Mouse (Mus musculus) liver, embryonic 12.5 days (tissue): ENCODE measurements around the gene Cntrl. TPM values are rescaled to one million over a fixed set of nuclear protein-coding genes. Genes with fewer than 3 reads are reported as not detected.

Experiments
- ATAC-seq: fragments of 200-750 bp; cut with Nextera tagmentation; 2 replicates; pipeline ENCODE4 v1.8.0; 2017; ENCODE audit warnings: moderate number of reproducible peaks, mild to moderate bottlenecking, moderate library complexity
- H3K27ac ChIP-seq: fragments of 300-500 bp; sonication (generic); 2 replicates; pipeline ENCODE4 v1.5.1; 2016; ENCODE audit warnings: mild to moderate bottlenecking
- H3K27me3 ChIP-seq: fragments of 300-500 bp; sonication (generic); replicated peaks from 2 replicates; pipeline ENCODE4 v1.6.1; 2016; ENCODE audit warnings: mild to moderate bottlenecking, moderate library complexity
- H3K36me3 ChIP-seq: fragments of 300-500 bp; sonication (generic); 2 replicates; pipeline ENCODE4 v1.6.1; 2016; ENCODE audit warnings: mild to moderate bottlenecking, moderate library complexity
- H3K4me1 ChIP-seq: fragments of 300-500 bp; sonication (generic); 2 replicates; pipeline ENCODE4 v1.6.1; 2016
- H3K4me2 ChIP-seq: fragments of 300-500 bp; sonication (generic); 2 replicates; pipeline ENCODE4 v1.6.1; 2016; ENCODE audit warnings: mild to moderate bottlenecking, moderate library complexity
- H3K4me3 ChIP-seq: fragments of 300-500 bp; sonication (generic); 2 replicates; pipeline ENCODE4 v1.5.1; 2016; ENCODE audit warnings: mild to moderate bottlenecking, moderate library complexity
- H3K9ac ChIP-seq: fragments of 300-500 bp; sonication (generic); 2 replicates; pipeline ENCODE4 v1.6.1; 2016; ENCODE audit warnings: mild to moderate bottlenecking, moderate library complexity
- H3K9me3 ChIP-seq: fragments of 300-500 bp; sonication (generic); replicated peaks from 2 replicates; pipeline ENCODE4 v1.6.1; 2016; ENCODE audit warnings: mild to moderate bottlenecking, moderate library complexity
- WGBS: fragments of 180-500 bp; shearing (Covaris S2); methylation state at CpG from one replicate; pipeline ENCODE4 v1.1.7; 2016; ENCODE audit not compliant: insufficient replicate concordance; 5-methylcytosine and 5-hydroxymethylcytosine counted together
- polyA plus RNA-seq: library from polyadenylated mRNA; unstranded; fragments of >200 nt; fragmentation: Nextera tagmentation; extraction: Ambion mirVana; gene quantifications from 2 replicates; pipeline ENCODE4 v1.2.1, GENCODE M21; 2016

Gene Cntrl
- polyA plus RNA-seq, 1 experiment from 2014 or later: 12.7 TPM

DNA sequence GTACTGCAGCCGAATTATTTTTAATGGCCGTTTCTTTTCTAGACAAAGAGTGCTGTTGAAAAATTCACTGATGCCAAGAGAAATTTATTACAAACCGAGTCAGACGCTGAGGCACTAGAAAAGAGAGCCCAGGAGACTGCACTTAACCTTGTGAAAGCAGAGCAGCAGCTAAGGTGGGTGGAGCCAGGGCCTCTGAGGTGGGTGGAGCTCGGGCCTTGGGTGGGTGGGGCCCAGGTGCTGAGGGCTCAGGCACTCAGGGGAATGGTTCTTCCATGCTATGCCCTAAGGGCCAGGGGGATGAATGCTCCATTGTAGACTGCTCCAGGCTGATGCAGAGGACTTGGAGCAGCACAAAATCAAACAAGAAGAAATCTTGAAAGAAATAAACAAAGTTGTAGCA, 50.9 kb downstream of the Cntrl start:
- Histone ChIP-seq H3K27ac (no peak overlapping the region), H3K4me3 (no peak overlapping the region), H3K9me3 (no peaks in the 10 kb centered on the region), H3K4me2 (no peak overlapping the region), H3K27me3 (no peaks in the 10 kb centered on the region), H3K9ac (no peak overlapping the region), H3K36me3 (peaks cover 80% of the 10 kb centered on the region), H3K4me1 (0 out of 2 replicates have a peak, but pooled peaks cover 8% of the 10 kb centered on the region)
- ATAC-seq: no peak; the same call in 1 of the 2 replicates
- WGBS: 46% methylated on average over 5 of the region's 5 CpGs

DNA sequence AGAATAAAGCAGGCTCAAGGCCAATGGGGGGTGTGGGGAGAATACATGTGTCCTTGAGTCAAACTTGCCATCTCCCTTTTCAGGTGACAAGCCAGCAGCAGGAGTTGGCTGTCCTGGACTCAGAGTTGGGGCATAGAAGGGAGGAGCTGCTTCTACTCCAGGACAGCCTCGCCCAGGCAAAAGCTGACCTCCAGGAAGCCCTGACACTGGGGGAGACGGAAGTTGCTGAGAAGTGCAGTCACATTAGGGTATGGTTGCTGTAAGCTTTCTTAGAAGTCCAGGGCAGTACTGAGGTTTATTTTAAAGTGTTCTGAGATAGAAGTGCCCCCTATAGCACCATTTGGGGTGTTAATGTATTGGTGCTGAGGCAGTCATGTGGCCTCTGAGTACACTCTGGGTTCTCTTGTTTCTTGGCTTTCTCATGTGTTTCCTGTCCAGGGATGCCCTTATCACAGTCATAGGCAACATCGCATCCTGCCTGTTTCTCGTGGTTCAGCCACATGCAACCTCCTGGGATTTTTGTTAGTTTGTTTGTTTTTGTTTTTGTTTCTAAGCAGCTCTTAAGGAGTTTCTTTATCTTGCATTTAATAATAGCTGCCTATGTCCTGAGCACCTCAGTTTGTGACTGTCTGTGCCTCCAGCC, 52.7 kb downstream of the Cntrl start:
- no peak overlapping the region for H3K9ac ChIP-seq
- 0 out of 2 replicates have a peak, but pooled peaks cover 3% of the 10 kb centered on the region for H3K4me1 ChIP-seq
- H3K4me2 ChIP-seq: no peak overlapping the region
- H3K4me3 ChIP-seq: no peak overlapping the region
- WGBS: 55% methylated on average over 4 of the region's 4 CpGs
- peaks cover 80% of the 10 kb centered on the region for H3K36me3 ChIP-seq
- no peak overlapping the region for H3K27ac ChIP-seq
- no peak for ATAC-seq
- H3K9me3 ChIP-seq: no peaks in the 10 kb centered on the region
- no peaks in the 10 kb centered on the region for H3K27me3 ChIP-seq

DNA sequence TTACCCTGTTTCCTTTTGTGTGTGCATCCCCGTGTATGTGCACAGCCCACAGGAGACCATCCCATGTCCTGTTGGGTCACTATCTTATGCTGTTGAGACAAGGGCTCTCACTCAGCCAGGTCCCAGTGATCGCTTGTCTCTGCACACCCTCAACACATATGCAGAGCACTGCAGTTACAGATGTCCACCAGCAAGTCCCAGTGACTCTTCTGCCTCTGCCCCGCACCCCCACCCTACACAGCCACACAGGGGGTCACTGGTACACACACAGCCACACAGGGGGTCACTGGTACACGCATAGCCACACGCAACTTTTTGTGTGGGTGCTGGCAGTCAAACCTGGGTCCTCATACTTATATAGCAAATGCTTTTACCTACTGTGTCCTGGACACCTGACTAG, 54.1 kb downstream of the Cntrl start:
- peaks cover 79% of the 10 kb centered on the region for H3K36me3 ChIP-seq

DNA sequence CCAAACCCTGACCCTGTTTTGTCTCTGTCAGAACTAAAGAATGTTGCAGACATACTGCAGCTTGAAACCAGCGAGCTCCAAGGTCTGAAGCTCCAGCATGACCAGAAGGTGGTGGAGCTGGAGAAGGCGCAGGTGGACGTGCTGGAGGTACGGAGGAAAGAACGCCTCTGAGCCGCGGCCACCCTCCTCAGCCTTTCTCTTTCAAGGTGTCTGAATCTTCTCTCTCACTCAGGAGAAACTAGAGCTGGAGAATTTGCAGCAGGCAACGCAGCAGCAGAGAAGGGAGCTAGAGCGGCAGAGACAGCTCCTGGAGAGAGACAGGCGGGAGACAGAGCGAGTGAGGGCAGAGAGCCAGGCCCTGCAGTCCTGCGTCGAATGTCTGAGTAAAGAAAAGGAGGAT, 56.1 kb downstream of the Cntrl start:
- no peaks in the 10 kb centered on the region for H3K4me1 ChIP-seq
- ATAC-seq: no peak
- H3K4me3 ChIP-seq: no peak overlapping the region
- H3K4me2 ChIP-seq: no peak overlapping the region
- 90% methylated on average over 13 of the region's 13 CpGs for WGBS
- no peak overlapping the region for H3K27ac ChIP-seq
- no peaks in the 10 kb centered on the region for H3K27me3 ChIP-seq
- H3K9ac ChIP-seq: no peak overlapping the region
- H3K9me3 ChIP-seq: no peaks in the 10 kb centered on the region
- peaks cover 78% of the 10 kb centered on the region for H3K36me3 ChIP-seq

More for the DNA sequence above, 54.1 kb downstream of the Cntrl start:
- H3K27ac ChIP-seq: no peak overlapping the region
- 86% methylated on average over 5 of the region's 5 CpGs for WGBS
- no peak overlapping the region for H3K4me2 ChIP-seq
- 0 out of 2 replicates have a peak, but pooled peaks cover 3% of the 10 kb centered on the region for H3K4me1 ChIP-seq
- ATAC-seq: no peak
- no peaks in the 10 kb centered on the region for H3K9me3 ChIP-seq
- no peak overlapping the region for H3K4me3 ChIP-seq
- H3K9ac ChIP-seq: no peak overlapping the region
- no peaks in the 10 kb centered on the region for H3K27me3 ChIP-seq

DNA sequence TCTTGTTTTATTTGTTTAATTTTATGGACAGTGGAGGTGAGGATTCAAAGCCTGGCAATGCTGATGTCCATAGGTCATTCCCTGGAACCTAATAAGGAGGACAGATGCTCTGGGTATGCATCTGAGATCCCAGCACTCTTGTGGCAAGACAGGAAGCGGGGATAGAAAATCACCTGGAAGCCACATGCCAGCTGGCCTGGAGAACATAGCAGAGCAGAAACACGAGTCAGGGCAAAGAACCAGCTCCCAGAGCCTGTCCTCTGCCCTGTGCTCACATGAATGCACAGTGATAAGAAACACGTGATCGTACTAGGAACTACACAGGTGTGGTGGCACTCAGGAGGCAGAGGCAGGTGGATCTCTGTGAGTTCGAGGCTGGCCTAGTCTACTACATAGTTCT, 57.5 kb downstream of the Cntrl start:
- H3K36me3 ChIP-seq: peaks cover 86% of the 10 kb centered on the region

DNA sequence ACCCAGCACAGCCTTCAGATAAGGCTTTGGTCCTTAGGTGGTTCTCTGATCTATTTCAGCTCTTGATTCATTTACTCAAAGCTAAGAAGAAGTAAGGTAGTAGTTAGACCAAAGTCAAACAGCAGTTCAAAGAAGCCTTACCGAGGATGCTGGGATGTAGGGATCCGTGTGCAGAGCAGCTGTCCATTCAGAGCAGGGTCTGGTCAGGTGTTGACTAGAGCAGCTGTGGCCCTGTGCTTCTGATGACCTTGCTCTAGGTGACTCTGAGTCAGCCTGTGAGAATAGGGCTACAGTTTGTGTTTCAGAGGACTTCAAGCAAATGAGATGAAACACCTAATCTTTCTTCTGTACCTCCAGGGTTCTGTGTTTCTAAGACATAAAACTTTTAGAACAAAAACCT, 60.2 kb downstream of the Cntrl start:
- Histone ChIP-seq H3K27me3 (no peaks in the 10 kb centered on the region), H3K9me3 (no peaks in the 10 kb centered on the region), H3K4me1 (peaks cover 12% of the 10 kb centered on the region; the same call in 1 of the 2 replicates), H3K9ac (no peak overlapping the region), H3K27ac (no peak overlapping the region), H3K4me2 (no peak overlapping the region), H3K36me3 (peaks cover 86% of the 10 kb centered on the region), H3K4me3 (no peak overlapping the region)
- WGBS: 87% methylated on average over 2 of the region's 2 CpGs
- no peak for ATAC-seq

More for the DNA sequence above, 57.5 kb downstream of the Cntrl start:
- Histone ChIP-seq H3K4me3 (no peak overlapping the region), H3K9ac (no peak overlapping the region), H3K27ac (no peak overlapping the region), H3K4me1 (0 out of 2 replicates have a peak, but pooled peaks cover 3% of the 10 kb centered on the region), H3K27me3 (no peaks in the 10 kb centered on the region), H3K4me2 (no peak overlapping the region), H3K9me3 (no peaks in the 10 kb centered on the region)
- ATAC-seq: no peak
- 76% methylated on average over 5 of the region's 5 CpGs for WGBS

DNA sequence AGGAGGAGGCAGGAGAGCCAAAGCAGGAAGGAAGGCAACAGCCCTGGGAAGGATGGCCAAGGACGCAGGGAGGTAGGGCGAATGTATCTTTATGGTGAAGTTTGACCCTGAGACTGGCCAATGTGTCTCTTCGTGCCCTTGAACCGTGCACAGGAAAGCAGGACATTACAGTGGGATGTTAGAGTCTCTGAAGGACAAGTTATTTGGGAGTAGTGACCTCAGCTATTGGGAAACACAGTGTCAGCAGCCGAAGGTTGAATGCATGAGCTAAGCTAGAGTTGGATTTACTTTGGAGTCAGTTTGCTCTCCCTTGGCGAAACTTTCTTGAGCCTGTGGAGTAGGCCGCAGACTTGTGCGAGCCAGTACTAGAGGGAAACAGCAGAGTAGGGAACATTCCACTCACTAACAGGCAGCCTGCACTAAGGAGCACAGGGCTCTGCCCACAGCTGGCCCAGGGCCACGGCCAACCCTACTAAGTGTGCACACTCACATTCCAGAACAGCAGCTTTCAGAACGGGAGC, 62.1 kb downstream of the Cntrl start:
- Histone ChIP-seq H3K27me3 (no peaks in the 10 kb centered on the region), H3K36me3 (peaks cover 92% of the 10 kb centered on the region), H3K4me2 (no peak overlapping the region), H3K27ac (no peak overlapping the region), H3K4me3 (no peak overlapping the region), H3K4me1 (peaks cover 12% of the 10 kb centered on the region; the same call in 1 of the 2 replicates), H3K9ac (no peak overlapping the region), H3K9me3 (no peaks in the 10 kb centered on the region)
- no peak for ATAC-seq
- 87% methylated on average over 10 of the region's 10 CpGs for WGBS

DNA sequence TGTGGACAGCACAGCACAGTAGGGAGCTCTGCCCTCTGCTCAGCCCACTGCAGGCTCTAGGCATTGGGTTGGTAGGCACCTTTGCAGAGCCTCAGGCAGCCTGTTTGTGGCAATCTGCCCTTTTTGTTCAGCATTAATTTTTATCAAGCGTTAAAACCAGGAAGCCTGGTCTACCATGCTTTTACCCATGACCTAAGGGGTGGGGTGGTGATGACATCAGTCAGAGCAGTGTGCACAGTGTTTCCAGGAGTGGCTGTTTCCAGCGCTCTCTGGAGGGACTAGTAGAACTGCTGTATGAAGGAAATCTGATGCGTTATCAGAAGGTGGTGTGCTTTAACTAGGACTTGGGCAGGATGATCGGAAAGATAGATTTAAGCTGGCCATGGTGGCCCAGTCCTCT, 63.0 kb downstream of the Cntrl start:
- Histone ChIP-seq H3K4me3 (no peak overlapping the region), H3K4me1 (peaks cover 12% of the 10 kb centered on the region; the same call in 1 of the 2 replicates), H3K36me3 (peaks cover 93% of the 10 kb centered on the region), H3K9ac (no peak overlapping the region), H3K9me3 (no peaks in the 10 kb centered on the region), H3K4me2 (no peak overlapping the region), H3K27ac (no peak overlapping the region), H3K27me3 (no peaks in the 10 kb centered on the region)
- 83% methylated on average over 4 of the region's 4 CpGs for WGBS
- no peak for ATAC-seq

DNA sequence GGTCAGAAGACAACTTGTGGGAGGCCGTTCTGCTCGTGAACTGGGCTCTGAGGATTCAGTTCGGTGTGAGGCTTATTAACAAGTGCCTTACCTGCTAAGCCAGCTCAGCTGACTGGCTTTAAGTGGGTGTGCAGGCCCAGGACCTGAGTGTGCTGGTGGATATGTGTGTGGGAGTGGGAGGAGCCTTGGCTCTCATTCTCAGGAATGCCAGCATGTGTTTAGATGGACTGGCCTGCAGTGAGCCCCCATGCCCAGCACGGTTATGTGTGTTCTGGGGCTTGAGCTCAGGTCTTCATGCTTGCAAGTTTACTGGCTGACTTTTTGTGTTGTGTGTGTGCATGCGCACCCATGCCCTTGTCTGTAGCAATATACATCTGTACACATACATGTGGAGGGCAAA, 64.4 kb downstream of the Cntrl start:
- Histone ChIP-seq H3K9me3 (no peaks in the 10 kb centered on the region), H3K4me3 (no peak overlapping the region), H3K9ac (no peak overlapping the region), H3K4me1 (peaks cover 12% of the 10 kb centered on the region; the same call in 1 of the 2 replicates), H3K27ac (no peak overlapping the region), H3K4me2 (no peak overlapping the region), H3K27me3 (no peaks in the 10 kb centered on the region), H3K36me3 (peaks cover 94% of the 10 kb centered on the region)
- no peak for ATAC-seq
- WGBS: 83% methylated on average over 5 of the region's 5 CpGs

DNA sequence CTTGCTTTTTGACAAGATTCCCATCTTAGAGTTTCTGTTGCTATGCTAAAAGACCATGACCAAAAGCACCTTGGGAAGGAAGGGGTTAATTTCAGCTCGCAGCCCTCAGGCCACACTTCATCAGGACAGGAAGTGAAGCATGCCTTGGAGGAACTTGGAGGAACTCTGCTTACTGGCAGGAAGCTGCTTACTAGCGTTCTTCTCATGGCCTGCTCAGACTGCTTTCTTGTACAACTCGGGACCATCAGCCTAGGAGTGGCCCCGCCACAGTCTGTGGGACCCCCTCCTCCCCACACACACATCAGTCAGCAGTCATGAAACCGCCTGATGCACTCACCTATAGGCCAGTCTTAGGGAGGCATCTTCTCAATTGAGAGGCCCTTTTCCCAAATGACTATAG, 64.8 kb downstream of the Cntrl start:
- Histone ChIP-seq H3K4me3 (no peak overlapping the region), H3K27me3 (no peaks in the 10 kb centered on the region), H3K9ac (no peak overlapping the region), H3K4me2 (no peak overlapping the region), H3K36me3 (peaks cover 98% of the 10 kb centered on the region), H3K4me1 (peaks cover 12% of the 10 kb centered on the region; the same call in 1 of the 2 replicates), H3K27ac (no peak overlapping the region), H3K9me3 (no peaks in the 10 kb centered on the region)
- 27% methylated on average over 5 of the region's 5 CpGs for WGBS
- ATAC-seq: no peak; the same call in 1 of the 2 replicates

DNA sequence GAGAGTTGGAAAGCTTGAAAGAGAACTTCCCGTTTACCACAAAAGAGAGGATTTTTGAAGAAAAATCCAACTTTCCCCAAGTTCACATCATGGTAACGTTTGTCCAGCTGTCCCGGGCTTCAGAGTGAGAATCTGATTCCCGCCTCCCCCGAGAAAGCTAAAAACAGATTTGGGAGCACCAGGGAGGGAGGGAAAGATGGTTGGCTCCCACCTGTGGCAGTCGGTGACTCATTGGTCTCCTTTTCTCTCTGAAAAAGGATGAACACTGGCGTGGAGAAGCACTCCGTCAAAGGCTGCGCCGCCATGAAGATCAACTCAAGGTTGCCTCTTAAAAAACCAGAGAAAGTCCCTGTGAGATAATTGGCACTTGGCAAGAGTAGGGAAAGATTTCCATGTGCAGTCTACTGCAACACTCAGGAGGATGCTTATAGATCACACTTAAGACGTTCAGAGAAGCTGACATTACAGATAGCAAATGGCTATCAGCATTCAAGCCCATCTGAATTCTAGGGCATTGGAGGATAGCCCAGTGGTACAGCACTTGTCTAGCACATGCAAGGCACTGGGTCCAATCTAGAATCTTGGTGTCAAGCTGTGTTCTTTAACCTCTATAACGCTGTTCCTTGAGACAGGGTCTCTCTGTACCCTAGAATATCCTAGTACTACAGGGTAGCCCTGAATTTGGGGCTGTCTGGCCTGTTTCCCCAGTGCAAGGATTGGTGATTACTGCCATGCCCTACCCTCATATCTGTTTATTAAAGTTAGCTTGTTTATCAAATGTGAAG, 66.2 kb downstream of the Cntrl start:
- Histone ChIP-seq H3K27me3 (no peaks in the 10 kb centered on the region), H3K4me1 (peaks cover 12% of the 10 kb centered on the region; the same call in 1 of the 2 replicates), H3K9ac (no peak overlapping the region), H3K9me3 (no peaks in the 10 kb centered on the region), H3K27ac (no peak overlapping the region), H3K4me3 (no peak overlapping the region), H3K4me2 (no peak overlapping the region), H3K36me3 (peaks cover 98% of the 10 kb centered on the region)
- 79% methylated on average over 12 of the region's 12 CpGs for WGBS
- no peak for ATAC-seq

DNA sequence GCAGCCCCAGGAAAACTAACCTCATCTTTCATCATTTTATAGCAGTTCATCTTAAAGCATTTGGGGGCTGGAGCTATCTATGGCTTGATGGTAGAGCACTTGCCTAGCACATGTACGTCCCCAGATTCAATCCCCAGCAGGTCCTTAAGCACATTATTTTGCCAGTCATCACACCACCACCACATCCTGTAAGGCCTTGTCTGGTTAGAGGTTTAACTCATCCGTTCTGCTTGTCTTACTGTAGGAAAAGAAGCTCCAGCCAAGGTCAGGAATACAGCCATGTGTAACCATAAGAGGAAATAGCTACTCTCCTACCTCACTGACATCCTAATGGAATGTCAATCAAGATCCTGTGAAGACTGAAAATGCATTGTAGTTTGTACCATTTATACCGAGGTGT, 68.9 kb downstream of the Cntrl start:
- H3K27ac ChIP-seq: no peak overlapping the region
- ATAC-seq: no peak
- H3K9ac ChIP-seq: no peak overlapping the region
- no peak overlapping the region for H3K4me3 ChIP-seq
- H3K36me3 ChIP-seq: peaks cover 97% of the 10 kb centered on the region
- peaks cover 10% of the 10 kb centered on the region; the same call in 1 of the 2 replicates for H3K4me1 ChIP-seq
- no peaks in the 10 kb centered on the region for H3K27me3 ChIP-seq
- WGBS: 66% methylated on average over 3 of the region's 3 CpGs
- H3K4me2 ChIP-seq: no peak overlapping the region
- no peaks in the 10 kb centered on the region for H3K9me3 ChIP-seq
